Mouse (Mus musculus): ENCODE data around the gene Aurka.

Gene Aurka

DNA sequence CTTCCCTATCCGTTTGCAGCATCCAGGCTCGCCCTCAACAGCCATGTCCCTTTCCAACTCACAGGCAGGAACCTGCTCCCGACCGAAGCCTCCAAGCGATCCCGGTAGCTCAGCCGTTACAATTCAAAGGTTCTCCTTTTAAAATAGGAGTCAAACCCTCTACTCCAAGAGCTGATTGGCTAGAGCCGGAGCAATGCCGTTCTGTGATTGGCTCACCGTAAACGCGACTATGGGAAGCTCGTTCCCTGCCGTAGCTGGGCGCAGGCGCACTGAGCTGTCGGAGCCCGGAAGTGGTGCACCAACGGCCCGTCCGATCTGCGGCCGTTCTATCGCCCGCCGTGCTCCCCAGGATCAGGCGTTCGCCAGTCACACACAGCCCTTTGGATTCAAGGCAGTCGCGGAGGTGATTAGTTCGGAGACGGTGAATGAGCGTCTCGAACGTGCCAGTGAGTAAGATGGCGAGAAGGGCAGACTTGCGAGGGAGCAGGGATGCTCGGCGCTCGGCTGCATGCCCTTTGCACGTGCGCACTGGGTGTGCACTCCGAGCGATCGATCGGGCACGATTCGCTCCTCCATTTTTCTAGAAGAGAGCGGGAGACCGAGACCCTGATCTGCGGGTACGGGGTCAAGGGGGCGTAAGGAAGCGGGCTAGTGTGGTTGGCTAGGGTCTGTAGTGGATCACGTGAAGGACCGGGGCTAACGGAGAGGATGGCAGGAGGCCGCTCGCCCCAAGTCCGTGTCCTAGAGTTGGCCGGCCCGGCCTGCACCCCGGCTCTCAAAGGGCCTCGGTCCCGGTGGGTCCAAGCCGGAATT, at the start of gene Aurka, which contains the start of gene Cstf1:
Aurka (minus strand) TSS at position 125 of the 813 bp plus-strand sequence.
Cstf1 (plus strand) TSS at position 271 of the 813 bp plus-strand sequence.
- in situ Hi-C loops (cut with MboI; ENCODE audit: low sequenced_read_pairs), result loop anchor here (10.0 kb wide), 1 partner anchor 74 kb away; the partner anchor contains the start of gene Rtf2

DNA sequence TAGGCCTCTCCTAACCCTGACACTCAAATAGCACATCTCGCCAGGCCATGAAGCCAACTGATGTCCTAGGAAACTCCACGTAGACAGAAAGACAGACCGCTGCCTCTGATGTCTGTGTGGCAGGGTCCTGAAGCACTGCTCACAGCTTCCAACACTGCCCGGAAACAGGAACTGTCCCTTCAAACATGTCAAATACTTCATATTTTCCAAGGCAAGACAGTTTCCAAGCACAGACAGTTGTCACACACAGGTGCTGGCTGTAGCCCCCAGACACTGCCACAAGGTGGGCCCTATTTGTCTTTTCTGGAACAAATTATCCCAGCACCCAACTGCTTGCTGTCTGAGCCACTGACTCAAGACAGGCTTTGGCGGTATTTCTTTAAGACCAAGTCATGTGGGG, 47.9 kb upstream of the Aurka start:
- in situ Hi-C loops (cut with MboI; ENCODE audit: low sequenced_read_pairs), result no loop called here

DNA sequence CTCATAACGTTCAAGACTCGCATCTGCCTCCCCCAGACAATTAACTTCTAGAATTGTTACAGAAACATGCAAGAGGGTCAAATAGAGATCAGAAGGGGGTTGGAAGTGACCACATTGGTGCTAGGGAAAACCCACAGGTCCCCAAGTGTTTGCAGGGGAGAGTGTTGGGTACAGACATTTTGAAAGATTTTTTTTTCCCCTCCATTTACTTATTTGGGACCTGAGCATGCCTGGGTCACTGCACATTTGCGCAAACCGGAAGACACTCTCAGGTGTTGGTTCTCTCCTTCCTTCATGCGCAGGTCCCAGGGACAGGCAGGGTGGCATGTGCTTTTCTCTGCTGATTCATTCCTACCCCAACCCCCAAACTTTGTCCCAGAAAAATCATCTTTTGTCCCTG, 46.5 kb upstream of the Aurka start:
- in situ Hi-C loops (cut with MboI; ENCODE audit: low sequenced_read_pairs), result no loop called here

DNA sequence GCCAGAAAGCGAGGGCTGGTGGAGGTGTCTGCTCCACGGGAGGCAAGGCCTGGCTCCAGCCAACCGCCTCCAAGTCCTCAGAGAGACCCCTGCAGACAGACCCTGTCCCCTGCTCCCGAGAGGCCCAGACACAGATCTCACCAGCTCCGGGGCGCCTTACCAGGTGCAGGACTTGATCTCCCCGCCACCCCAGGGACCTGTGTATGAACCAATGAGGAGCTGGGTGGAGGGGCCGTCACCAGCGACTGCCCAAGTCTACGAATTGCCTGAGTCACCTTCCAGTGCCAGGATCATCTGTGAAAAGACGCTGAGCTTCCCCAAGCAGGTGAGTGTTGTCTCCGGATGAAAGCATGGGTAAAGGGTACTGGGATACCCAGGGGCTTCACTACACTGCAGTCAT, 45.9 kb upstream of the Aurka start:
- in situ Hi-C loops (cut with MboI; ENCODE audit: low sequenced_read_pairs), result no loop called here

DNA sequence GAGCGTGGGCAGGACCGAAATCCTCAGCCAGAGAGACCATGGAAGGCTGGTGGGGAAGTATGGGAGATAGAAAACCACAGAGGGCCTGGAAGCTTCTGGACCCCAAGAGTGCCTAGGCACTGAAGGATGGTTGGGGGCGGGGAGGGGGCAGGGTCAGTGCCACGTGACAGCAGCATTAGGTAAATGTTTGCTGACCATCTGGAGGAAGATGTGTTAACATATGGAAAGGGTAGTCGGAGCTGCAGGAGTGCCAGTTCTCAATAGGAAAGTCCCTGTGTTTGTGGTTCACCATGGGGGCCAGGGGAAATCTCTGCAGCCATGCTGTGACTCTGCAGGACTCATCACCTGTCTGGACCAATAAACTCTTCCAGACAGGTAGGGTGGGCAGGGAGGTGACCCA, 43.6 kb upstream of the Aurka start:
- in situ Hi-C loops (cut with MboI; ENCODE audit: low sequenced_read_pairs), result no loop called here

DNA sequence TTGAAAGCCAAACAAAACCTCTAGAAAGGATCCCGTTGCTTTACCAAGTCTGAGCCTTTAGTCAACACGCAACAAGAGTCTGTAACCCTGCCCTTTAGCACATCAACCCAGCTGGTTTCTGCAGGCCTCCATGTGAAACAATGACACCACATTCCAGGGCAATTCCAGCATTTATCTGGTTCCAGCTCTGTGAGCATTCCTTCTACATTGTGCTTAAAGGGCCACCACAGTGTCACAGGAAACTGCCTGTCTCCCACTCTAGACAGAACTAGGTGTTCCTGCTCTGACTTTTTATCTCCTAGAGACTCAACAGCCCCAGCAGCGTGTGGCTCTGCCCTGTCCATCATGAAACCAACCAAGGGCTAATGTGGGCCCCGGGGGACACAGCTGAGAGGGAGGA, 42.9 kb upstream of the Aurka start:
- in situ Hi-C loops (cut with MboI; ENCODE audit: low sequenced_read_pairs), result no loop called here

DNA sequence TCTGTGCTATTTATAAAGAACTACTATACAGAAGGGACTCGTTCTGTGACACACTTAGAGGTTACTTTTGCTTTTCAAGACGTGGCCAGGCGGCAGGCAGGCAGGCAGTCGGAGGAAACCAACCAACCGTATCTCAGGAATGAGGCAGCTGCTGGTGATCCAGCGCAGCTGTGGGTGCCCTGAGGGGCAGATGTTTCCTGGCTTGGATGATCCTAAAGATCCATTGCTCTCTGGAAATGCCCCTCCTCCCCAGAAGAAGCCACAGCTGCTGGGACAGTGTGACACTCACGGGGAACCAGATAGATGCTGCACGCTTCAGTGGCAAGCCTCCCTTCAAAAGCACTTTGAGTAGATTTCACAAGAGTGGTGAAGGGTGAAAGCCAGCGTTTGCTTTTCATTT, 42.1 kb upstream of the Aurka start:
- in situ Hi-C loops (cut with MboI; ENCODE audit: low sequenced_read_pairs), result no loop called here

DNA sequence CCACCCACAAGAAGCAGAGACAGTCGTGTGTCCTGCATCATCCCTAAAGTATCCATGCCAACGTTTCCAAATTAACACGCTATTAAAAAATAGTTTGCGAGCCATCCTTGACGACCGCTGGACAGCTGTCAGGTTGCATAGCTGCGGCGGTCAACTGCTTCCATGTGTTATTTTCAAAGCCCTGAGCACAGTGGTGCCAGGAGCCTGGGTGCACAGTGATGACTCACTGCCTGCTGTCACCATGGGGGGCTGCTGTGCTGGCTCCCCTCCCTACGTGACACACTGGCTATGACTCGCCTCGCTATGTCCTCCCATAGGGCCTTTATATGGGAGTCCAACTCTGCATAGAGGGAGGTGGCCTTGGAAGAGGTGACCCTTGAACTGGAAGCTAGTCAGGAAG, 40.8 kb upstream of the Aurka start:
- in situ Hi-C loops (cut with MboI; ENCODE audit: low sequenced_read_pairs), result no loop called here

DNA sequence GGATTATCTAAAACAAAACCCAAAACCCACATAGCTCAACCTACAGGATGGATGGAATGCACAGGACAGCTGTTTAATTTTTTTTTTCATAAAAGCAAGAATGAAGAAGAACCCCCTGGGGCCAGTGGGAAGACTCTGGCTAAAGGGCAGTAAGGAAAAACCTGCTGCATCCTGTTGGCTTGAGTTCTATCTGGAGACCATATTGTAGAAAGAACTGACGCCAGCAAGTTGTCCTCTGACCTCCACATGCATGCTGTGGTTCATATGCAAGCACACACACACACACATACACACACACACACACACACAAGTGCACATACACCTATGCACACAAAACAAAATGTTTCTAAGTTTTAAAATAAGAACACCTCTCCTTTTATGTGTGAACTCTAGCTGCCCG, 40.4 kb upstream of the Aurka start:
- in situ Hi-C loops (cut with MboI; ENCODE audit: low sequenced_read_pairs), result no loop called here

DNA sequence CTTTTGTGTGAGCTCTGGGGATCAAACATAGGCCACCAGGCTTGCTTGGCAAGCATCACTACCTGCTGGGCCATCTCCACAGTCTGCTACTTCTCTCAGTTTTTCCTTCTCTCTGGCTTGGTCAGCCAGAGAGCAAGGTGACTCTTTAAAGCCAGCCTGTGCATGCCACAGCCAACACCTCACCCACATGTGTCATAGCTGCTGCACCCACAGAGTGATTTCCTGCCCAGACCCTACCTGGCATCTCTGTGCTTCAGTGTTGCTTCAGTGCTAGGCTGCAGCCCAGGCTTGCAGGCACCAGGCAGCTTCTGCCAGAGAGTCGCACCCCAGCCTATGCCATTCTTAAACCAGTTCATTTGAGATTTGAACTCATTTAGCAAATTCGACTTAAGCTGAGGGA, 37.2 kb upstream of the Aurka start:
- in situ Hi-C loops (cut with MboI; ENCODE audit: low sequenced_read_pairs), result no loop called here

DNA sequence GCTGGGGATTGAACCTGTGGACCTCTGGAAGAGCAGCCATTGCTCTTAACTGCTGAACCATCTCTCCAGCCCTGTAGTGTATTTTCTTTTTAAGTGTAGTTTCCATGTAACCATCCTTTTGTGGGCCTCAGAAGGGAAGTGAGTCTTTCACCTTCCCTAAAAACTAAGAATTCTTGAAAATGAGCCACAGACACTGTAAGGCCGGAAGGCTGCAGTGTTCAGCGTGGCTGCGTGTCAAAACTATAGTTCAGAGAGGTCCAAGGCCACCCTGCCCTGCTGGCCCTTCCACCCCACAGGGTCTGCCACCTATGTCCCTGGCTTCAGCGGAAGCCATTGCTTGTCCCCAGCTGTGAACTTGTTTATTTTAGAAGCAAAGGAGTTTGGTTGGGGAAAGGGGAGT, 35.8 kb upstream of the Aurka start:
- in situ Hi-C loops (cut with MboI; ENCODE audit: low sequenced_read_pairs), result no loop called here

DNA sequence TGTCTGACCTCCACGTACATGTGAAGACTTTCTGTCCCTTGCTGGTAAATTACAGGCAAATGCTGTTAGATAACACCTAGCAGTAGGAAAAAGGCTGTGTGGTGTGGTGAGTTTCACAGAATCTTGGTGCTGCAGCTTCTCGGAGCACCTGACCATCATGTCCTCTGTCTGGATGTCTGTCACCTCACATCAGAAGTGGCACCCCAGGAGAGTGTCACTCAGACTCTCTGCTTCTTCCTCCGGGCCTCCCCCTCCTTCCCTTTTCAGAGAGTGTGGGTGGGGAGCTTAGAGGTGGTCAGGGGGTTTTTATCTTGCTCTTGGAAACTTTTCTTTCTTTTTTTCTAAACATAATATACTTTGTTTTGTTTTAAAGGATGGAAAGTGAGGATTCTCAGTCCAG, 34.7 kb upstream of the Aurka start:
- in situ Hi-C loops (cut with MboI; ENCODE audit: low sequenced_read_pairs), result no loop called here

DNA sequence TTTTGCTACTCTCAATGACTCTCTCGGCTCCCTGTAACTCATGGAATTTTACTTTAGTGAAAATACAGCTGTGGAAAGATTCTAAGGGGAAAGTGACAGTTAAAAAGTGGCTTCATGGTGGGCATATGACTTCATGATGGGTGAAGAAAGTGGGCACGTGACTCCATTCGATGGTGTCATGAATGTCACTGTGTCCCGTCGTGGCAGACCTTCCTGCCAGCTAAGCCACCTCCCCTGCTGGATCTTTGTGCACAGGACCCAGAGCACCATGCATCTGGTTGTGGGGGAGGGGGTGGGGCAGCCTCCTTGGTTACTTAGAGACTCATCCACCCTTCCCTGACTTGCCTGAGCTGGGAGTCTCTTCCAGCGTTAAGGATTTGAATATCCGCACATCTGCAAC, 33.9 kb upstream of the Aurka start:
- in situ Hi-C loops (cut with MboI; ENCODE audit: low sequenced_read_pairs), result no loop called here

DNA sequence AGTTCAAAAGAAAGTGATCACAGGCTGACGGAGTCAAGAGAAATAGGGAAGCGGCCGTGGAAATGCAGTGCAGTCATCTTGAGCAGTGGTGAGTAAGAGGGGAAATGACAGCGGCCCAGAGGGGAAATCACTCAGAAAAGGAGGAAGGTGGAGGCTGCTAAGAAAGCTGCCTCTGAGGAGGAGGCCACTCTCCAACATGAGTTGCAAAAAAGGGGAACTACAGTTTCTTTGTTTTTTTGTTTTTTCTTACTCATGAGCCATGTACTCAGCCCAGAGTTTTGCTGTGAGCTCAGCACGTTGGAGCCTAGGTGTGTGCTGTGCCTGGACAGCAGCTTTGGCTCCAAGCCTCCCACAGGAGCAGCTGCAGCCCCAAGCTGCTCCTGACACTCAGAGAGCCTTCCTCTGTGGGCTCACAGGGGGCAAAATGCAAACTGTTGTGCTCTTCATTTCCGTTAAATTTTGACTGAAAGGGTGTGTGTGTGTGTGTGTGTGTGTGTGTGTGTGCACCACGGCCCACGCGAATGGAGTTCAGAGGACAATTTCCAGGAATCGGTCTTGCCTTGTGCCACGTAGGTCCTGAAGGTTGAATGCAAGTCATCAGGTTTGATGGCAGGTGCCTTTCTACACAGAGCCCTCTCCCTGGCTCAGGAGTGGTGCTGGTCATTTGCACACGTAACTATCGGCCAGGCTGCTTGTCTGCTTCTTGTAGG, 30.9 kb upstream of the Aurka start:
- in situ Hi-C loops (cut with MboI; ENCODE audit: low sequenced_read_pairs), result no loop called here

DNA sequence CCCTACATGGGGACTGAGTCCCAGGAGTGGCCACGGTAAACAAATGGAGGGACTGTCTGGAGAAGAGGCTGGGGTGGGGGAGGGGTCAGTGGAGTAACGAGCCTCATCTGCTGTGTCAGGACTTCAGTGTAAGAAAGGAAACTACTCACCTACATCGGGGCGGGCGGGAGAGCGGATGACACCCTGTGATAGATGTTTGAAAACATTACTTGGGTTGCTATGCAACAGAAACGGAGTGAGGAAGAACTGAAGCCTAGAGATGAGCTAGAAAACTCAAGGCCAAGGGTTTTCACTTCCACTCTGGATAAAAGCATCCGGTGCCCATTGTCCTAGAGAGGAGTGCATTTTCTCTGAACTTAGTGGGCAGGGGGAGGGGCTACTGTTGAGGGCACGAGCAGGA, 29.6 kb upstream of the Aurka start:
- in situ Hi-C loops (cut with MboI; ENCODE audit: low sequenced_read_pairs), result no loop called here

DNA sequence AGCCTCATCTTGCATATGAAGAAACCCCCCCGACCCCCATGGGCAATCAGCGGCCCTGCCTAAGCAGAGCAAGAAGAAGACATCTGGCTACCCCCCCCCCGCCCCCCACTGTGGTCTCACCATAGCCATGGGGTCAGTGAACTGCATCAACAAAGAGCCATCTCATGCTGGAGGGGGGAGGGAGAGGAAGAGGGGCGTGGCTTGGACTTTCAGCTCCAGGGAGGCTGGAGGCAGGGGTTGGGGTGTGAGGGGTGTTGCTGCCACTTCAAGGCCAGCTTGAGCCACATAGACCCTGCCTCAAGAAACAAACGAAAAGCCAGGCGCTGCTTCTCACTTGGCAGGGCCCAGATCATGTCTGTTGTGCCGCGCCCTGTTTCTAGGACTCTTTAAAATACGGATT, 25.6 kb upstream of the Aurka start:
- in situ Hi-C loops (cut with MboI; ENCODE audit: low sequenced_read_pairs), result no loop called here

DNA sequence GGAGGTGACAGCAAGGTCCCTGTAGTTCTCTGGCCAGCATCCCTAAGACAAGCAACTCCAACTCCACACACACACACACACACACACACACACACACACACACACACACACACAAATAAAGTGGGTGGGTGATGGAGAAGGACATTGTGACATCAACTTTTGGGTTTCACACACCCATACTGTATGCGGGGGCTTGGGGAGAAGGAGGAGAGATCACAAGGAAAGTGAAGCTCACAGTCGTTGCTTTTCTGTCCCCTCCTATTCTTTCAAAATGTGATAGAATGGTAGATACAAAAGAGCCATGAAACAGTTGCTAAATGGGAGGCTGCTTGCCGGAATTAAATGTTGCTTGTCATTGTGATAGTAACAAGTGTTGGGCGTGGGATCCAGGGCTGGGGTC, 24.3 kb upstream of the Aurka start:
- in situ Hi-C loops (cut with MboI; ENCODE audit: low sequenced_read_pairs), result loop anchor here (5.0 kb wide), 1 partner anchor 43 kb away; no protein-coding TSS in a partner anchor

DNA sequence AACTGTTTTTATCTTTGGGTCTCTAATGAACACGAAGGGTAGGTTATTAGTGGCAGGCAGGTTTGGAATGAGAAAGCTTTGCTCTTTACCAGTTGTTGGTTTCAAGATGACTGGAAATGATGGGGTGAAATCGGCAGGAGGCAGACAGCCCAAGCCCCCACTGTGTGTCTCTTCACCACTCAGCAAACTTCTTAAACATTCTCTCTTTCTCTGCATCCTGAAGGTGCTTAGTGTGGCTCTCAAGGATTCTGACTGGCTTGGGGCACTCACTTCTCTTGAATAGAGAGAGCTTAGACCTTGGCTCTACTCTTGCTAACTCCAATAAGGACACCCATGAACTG, 23.7 kb upstream of the Aurka start:
- in situ Hi-C loops (cut with MboI; ENCODE audit: low sequenced_read_pairs), result loop anchor here (5.0 kb wide), 1 partner anchor 43 kb away; no protein-coding TSS in a partner anchor

DNA sequence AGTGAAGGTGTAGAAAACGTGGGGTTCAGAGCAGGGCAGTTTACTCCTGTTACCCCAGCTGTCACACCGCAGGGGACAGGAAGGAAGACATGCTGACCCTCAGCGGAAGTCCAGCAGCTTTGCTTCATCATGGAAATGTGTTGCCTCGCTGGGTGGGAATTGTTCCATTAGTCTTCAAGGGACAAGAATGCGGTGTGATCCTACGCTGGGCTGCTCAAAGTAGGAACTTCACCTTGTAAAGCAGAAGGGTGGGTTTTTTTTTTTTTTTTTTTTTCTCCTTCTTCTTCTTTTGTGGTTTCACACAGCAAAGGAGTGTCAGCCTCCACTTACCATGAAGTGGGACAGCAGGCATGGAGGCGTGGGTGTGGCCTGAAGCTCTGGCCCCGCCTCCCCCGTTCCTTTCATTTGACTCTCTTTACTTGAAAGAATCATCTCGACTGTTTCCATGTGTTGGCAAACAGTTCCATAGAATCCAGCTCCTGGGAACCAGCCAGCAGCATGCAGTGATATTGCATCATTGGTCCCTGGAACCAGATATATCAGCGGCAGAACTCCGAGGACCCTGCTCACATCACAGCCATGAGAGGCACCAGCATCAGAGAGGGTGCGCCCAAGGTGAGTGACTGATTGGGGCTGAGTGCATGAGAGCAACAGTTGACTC, 23.2 kb upstream of the Aurka start, which contains the start of gene Cass4:
Cass4 (plus strand) TSS at position 404 of the 661 bp plus-strand sequence.
- in situ Hi-C loops (cut with MboI; ENCODE audit: low sequenced_read_pairs), result loop anchor here (5.0 kb wide), 1 partner anchor 44 kb away; no protein-coding TSS in a partner anchor

DNA sequence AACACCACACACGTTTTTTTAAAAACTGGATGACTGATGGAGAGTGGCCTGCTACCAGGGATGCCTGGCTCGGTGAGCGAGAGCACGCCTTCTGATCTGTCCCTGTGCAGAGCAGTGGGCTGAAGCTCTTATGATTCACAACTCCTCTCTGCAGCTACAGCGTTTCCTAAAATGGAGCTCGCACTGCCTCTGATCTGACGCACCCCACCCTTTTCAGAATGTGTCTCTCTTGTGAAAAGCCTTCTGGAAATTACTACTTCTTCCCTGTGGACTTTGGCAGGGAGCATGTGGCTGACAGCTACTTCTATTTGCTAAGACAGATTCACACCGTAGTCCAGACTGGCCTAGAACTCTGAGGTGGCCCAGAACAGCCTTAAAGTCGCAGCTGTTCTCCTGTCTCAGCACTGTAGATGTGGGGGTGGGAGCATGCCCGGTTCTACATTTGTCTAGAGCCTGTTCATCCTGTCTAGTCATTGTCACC, 21.7 kb upstream of the Aurka start:
- in situ Hi-C loops (cut with MboI; ENCODE audit: low sequenced_read_pairs), result loop anchor here (5.0 kb wide), 1 partner anchor 45 kb away; no protein-coding TSS in a partner anchor

DNA sequence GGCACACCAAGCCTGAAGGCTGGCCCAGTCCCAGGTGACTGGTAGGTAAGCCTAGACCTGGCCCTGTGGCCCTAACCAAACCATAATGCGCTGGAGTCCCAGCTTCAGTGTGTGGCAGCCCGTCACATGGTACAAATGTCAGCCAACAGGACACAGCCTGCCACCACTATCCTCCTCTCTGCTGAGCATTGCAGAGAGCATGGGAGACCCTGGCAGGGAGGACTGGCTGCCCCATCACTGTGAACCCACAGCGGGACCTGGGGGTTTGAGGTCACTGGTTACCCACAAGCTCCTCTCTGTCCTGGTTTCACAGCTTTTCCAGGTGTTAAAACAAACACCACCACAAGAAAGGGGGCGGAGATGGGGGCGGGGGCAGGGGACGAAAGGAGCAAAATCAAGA, 20.0 kb upstream of the Aurka start:
- in situ Hi-C loops (cut with MboI; ENCODE audit: low sequenced_read_pairs), result loop anchor here (5.0 kb wide), 1 partner anchor 47 kb away; no protein-coding TSS in a partner anchor
